Mouse (Mus musculus): ENCODE data around the gene Spag16.

The Spag16 gene

GRCm38 (mm10) chr1:70442209-70443080 is 615.7 kb downstream of the Spag16 start:
- no peak for DNase-seq (ENCODE audit: low read depth)

- no peak for DNase-seq (ENCODE audit: low read depth)
These were observed 653.1 kb downstream of the Spag16 start for GRCm38 (mm10) chr1:70479864-70480263.

- DNase-seq (ENCODE audit: low read depth): no peak
These were observed 692.1 kb downstream of the Spag16 start for GRCm38 (mm10) chr1:70518918-70519317.

GRCm38 (mm10) chr1:70527134-70527533 is 700.4 kb downstream of the Spag16 start:
- DNase-seq (ENCODE audit: low read depth): no peak

GRCm38 (mm10) chr1:70529771-70530170 is 703.0 kb downstream of the Spag16 start:
- DNase-seq (ENCODE audit: low read depth): no peak

- no peak for DNase-seq (ENCODE audit: low read depth)
These were observed 725.1 kb downstream of the Spag16 start for GRCm38 (mm10) chr1:70551839-70552238.

- DNase-seq (ENCODE audit: low read depth): peak; percentile 40
These were observed 795.0 kb downstream of the Spag16 start for GRCm38 (mm10) chr1:70621805-70622204.

- DNase-seq (ENCODE audit: low read depth): no peak
These were observed 798.2 kb downstream of the Spag16 start for GRCm38 (mm10) chr1:70624803-70625460.

- no peak for DNase-seq (ENCODE audit: low read depth)
These were observed 825.9 kb downstream of the Spag16 start for GRCm38 (mm10) chr1:70652719-70653118.

GRCm38 (mm10) chr1:70692529-70692928 is 865.8 kb downstream of the Spag16 start:
- DNase-seq (ENCODE audit: low read depth): no peak

GRCm38 (mm10) chr1:70700270-70700669 is 873.5 kb downstream of the Spag16 start:
- no peak for DNase-seq (ENCODE audit: low read depth)

- DNase-seq (ENCODE audit: low read depth): no peak
These were observed 877.2 kb downstream of the Spag16 start for GRCm38 (mm10) chr1:70703934-70704333.

- no peak for DNase-seq (ENCODE audit: low read depth)
These were observed 879.1 kb downstream of the Spag16 start for GRCm38 (mm10) chr1:70705821-70706220.

GRCm38 (mm10) chr1:70725045-70725444 is 898.3 kb downstream of the Spag16 start:
- DNase-seq (ENCODE audit: low read depth): no peak

- peak; percentile 14 for DNase-seq (ENCODE audit: low read depth)
These were observed 898.9 kb downstream of the Spag16 start, which contains the start of gene Vwc2l for GRCm38 (mm10) chr1:70725655-70726066. Gene Vwc2l (plus strand): TSS chr1:70725715.

Data from fibroblast of lung, adult 2 months (primary cell).